Mouse (Mus musculus): ENCODE results near the gene U2af1l4.
A peak's percentile ranks its signal among the peaks of the same experiment; 100 is the strongest.

The U2af1l4 gene

GRCm38 (mm10) chr7:30588676-30589434, 25.8 kb downstream of the U2af1l4 start, which contains the start of gene Kmt2b:
Gene Kmt2b (minus strand): TSS chr7:30588726.
- peak; percentile 96 to 99 for DNase-seq

DNA sequence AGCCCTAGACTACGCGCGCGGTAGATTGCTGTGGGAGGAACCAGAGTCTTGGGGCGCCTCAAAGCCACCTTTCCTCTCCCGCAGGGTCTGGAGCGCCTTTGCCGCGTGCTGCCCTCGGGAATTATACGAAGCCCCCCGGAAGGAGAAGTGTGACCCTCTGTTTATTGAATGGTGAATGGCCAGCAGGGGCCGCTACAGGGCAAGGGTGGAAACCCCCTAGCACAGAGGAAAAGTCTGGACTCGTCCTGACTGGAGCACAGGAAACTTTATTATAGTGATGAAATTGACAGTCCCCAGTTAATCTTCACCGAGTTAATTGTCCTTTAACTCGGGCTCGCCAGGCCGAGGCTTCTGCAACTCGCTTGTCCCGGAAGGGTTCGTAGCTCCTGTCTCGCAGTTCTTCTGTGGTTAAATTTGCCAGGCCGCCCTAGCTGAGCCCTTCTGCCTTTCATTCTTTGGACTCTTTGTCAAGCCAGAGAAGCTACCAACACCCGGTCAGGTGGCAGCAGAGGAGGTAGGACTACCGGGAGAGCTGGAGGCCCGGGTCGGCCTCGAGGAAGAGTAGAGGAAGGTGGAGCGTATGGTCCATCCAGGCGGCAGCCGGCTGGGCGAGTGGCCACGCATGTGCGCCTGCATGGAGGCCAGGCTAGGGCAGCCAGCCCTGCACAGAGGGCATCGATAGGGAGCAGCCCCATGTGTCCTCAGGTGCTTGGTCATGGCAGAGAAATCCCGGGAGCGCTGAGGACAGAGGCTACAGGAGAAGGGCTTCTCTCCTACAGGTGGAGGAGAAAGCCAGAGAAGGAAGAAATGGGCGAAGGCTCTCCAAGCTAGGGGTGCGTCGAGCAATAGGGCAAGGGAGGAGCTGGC, 26.6 kb downstream of the U2af1l4 start:
- DNase-seq, result peak; percentile 89 to 95

- no peak for DNase-seq
Measured at GRCm38 (mm10) chr7:30590927-30591604, 28.0 kb downstream of the U2af1l4 start.

- no peak for DNase-seq
Measured at GRCm38 (mm10) chr7:30591605-30591951, 28.5 kb downstream of the U2af1l4 start.

GRCm38 (mm10) chr7:30592772-30593423, 29.8 kb downstream of the U2af1l4 start:
- DNase-seq, result no peak

DNA sequence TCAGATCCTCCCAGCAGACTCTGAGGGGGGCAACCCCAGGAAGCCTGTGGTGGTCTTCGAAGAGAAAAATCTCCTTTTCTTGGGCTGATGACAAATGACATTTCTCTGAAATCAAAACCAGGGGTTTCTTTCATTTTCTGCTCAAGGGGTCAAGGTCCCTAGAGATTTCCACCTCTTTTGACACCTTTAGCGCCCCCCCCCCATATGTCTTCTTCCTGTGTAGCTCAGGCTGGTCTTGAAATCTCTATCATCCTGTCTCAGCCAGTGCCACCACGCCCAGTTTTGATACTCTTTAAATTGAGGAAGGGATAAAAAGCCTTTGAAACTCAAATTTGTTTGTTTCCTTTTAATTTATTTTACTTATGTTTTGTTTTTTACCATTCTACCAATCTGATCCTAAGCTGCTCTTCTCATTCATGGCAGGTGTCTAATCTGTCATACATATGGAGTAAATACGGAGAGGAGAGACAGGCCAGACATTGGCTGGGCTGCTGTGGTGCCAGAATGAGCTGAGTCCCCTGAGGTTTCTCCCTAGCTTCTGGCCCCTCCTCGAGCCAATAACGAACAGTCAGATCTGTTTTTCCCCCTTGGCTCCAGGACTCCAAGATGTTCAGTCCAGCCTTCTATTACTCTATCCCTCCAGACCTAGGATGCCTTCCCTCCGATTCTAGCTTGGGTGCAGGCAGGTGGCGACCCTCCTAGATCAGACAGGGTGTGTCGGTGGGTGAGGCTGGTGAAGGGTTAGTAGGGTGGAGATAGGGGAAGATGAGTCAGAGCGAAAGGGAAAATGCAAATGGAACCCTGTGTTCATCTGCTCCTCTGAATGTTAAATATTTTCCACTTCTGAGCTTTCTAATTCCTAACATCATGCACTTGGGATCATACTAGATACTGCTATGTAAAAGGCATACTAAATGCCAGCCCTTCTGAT, 30.7 kb downstream of the U2af1l4 start:
- no peak for DNase-seq

- no peak for DNase-seq
Measured at GRCm38 (mm10) chr7:30594510-30595024, 31.5 kb downstream of the U2af1l4 start.

DNA sequence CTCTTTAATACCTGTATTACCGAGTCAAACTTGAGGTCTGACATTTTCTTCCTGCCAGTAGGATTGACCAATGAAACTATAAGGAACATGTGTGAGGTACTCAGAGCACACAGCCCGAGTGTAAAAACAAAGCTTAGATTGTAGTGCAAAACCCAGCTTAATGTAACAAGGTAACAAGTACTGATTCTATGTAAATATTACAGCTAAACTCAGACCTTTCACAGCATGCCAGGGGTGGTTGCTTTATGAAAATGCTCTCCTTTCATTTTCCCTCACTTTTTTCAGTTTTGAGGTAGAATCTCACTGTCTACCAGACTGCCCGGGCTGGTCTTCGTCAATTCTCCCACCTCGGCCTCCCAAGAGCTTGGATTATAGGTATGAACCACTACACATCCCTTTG, 33.0 kb downstream of the U2af1l4 start:
- no peak for DNase-seq

DNA sequence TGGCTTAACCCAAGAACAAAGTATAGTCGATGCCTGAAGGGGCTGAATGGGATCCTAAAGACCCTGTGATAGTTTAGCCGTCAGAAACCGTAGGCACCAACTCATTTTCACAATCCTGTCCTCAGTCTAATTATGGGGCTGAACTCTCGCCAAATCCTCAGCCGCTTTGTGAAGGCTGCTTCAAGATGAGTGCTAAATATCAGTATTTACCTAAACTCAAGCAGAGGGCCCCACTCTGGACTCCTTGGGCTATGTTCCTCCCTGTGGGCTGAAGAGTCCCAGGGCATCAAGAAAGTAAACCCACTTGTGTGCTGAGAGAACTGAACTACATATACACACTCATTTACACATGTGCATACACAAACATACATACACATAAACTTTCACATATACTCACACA, 33.7 kb downstream of the U2af1l4 start:
- no peak for DNase-seq

- no peak for DNase-seq
Measured at GRCm38 (mm10) chr7:30598786-30599185, 35.7 kb downstream of the U2af1l4 start, which contains the start of gene Zbtb32. Gene Zbtb32 (minus strand): TSS chr7:30598909.

DNA sequence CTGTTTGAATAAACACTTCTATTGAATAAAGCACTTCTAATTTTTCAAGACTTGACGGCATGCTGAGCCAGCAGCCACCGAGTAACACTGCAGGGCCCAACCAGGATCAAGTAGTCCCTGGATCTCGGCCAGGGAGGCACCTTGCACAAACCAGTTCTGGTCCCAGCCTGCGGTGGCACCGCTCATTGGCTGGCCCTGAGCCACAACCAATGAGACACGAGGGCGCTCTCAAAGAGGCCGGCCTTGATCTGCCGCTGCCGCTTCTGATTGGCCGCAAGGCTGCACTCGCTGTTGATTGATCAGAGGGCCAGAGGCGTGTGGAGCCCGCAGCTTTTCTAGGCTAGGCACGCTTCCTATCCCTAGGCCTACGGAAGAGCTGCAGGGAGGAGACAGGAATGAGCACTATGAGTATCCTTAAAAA, 36.8 kb downstream of the U2af1l4 start:
- DNase-seq, result peak; percentile 98

GRCm38 (mm10) chr7:30600651-30601050, 37.5 kb downstream of the U2af1l4 start:
- peak; percentile 59 to 67 for DNase-seq

DNA sequence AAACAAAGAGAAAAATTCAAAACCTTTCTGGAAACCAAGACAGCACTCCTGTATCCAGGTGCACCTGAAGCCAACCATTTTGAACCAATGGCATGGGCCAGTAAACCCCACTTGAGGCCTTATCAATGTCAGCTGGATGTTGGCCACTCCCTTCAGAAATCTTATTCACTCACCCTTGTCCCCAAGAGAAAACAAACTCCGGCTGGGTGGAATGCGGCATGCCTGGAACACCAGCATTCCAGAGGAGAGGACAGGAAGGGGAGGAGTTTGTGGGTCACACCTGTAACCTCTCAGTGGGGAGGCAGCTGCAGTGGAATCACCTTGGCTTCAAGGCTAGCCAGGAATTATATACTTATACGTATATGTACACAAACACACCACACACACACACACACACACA, 39.5 kb downstream of the U2af1l4 start:
- peak; percentile 69 to 75 for DNase-seq

DNA sequence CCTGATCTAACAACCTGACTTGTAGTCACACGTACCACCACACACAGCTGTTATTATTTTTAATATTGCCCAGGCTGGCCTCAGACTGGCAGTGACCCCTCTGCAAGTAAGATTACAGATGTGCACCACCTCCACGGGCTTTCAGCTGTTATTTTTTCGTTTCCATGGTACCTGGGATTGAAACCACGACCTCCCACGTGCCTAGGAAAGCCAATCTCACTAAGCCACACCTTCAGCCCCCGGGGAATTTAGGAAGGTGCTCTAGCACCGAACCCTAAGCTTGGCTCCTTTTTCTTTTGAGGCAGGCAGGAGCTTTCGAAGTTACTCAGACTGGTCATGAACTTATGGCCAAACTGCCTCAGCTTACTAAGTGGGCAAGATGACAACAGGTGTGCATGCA, 41.3 kb downstream of the U2af1l4 start:
- no peak for DNase-seq

DNA sequence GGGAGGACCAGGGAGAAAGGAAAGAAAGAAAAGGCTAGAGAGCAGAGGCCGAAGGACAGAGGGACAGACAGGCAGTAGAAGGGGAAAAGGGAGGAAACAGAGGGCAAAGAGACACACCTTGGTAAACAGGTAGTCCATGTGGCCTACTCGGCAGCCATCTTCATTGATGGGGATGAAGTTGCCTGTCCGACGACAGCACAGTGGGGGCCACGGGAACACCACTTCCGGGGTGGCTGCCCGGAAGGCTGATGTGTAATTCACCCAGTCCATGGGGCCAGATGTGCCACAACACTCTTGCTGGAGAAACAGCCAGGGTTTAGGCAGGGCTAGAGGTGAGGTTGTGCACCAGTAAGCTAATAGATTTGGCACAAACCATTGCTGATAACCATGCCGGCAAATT, 41.8 kb downstream of the U2af1l4 start:
- DNase-seq, result no peak

DNA sequence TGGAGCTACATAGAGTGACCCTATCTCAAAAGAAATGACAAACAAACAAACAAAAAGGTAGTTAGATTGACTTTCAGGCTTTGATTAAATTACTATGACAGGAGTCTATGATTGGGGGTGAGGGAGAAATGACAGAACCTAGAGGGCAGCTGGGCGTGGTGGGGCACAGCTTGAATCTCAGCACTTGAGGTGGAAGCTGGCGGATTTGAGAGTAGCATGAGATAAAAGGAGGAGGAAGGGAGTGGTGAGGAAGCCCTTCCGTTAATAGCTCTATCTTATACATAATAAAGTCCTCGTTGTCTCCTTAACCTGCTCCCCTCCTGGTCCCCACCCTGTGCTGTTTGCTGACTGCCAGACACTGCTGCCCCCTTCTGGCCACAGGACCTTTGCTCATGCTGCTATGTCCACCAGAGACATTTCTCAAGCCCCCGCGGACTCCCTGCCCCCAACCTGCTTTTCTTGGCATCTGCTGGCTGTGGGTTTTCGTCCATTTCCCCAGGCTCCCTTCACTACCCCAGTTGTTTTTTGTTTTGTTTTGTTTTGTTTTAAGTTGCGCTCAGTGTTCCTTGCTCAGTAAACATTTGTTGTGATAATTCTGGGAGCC, 44.7 kb downstream of the U2af1l4 start:
- DNase-seq, result peak; percentile 73 to 86

GRCm38 (mm10) chr7:30608476-30608875, 45.4 kb downstream of the U2af1l4 start:
- DNase-seq, result no peak

GRCm38 (mm10) chr7:30610043-30610442, 46.9 kb downstream of the U2af1l4 start:
- no peak for DNase-seq

DNA sequence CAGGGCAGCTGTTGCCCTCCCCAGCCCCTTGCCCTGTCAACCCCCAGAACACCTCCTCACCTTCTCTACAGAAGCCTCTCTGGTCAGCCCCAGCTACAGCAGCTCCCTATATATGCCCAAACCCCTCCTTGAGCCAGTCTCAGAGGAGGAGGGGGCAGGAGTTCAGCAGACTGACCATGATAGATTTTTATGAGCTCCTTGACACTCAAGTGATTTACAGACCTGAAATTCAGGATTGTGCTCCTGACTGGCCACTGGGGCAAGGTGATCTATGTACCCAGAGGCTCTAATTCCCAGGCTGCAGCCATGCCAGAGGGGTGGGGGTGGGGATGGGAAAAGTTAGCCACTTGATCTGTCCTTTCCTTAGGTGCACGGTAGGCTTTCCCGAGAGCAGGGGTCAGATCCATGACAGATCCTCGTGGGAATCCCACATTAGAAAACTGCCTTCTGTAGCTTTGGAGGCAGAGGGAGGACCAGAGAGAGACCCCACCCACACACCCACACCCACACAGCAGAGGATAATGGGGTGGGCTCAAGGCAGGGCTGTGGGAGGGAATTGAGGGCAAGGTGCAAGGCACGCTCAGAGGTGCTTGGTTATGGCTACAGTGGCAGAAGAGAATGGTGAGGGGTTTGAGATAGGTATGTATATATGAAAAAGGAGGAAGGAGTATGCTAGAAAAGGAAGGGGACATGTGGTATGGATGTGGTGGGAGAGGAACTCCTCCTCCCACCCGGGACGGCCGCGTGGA, 49.7 kb downstream of the U2af1l4 start, which contains the start of gene Upk1a:
TSS of gene Upk1a (minus strand) at position 194 of the 749 bp plus-strand sequence.
- DNase-seq, result no peak

GRCm38 (mm10) chr7:30613529-30614112, 50.5 kb downstream of the U2af1l4 start:
- peak; percentile 61 to 86 for DNase-seq
